Mouse (Mus musculus) CH12.LX (cell line): ENCODE measurements around the gene Ifng. TPM values are rescaled to one million over a fixed set of nuclear protein-coding genes. Genes with fewer than 3 reads are reported as not detected.

Source experiments
- DNase-seq: peaks from one replicate; pipeline ENCODE4 v3.0.0-alpha.2; 2013; ENCODE audit errors: extremely low read depth
- H3K27ac ChIP-seq: 2 replicates; pipeline ENCODE4 v1.5.1; 2012; ENCODE audit warnings: low read depth, mild to moderate bottlenecking, control low read depth, moderate library complexity; ENCODE audit not compliant: insufficient read depth
- H3K27me3 ChIP-seq: replicated peaks from 2 replicates; pipeline ENCODE3; 2012; ENCODE audit warnings: inconsistent platforms
- H3K36me3 ChIP-seq, 2 experiments: replicated peaks in 1 of 2; 2 replicates each; pipeline versions ENCODE3 to v1.6.1; 2012; ENCODE audit warnings: inconsistent platforms in 1 of 2, low read length in 1 of 2, mild to moderate bottlenecking in 1 of 2, mixed read lengths in 1 of 2, moderate library complexity in 1 of 2; ENCODE audit not compliant: control insufficient read depth in 1 of 2, insufficient read depth in 1 of 2
- H3K4me1 ChIP-seq, 2 experiments: 2 replicates each; pipeline ENCODE4 v1.6.1; 2012; ENCODE audit warnings: inconsistent platforms in 1 of 2, moderate library complexity in 1 of 2; ENCODE audit not compliant: insufficient read depth in 2 of 2, control insufficient read depth in 1 of 2
- H3K4me2 ChIP-seq: 2 replicates; pipeline ENCODE4 v1.6.1; 2012; ENCODE audit warnings: low read depth, mild to moderate bottlenecking, control low read depth; ENCODE audit not compliant: poor library complexity, insufficient read depth, severe bottlenecking
- H3K4me3 ChIP-seq, 3 experiments: fragments of 150-350 bp in 1 of 3; sonication (generic) in 1 of 3; replicated peaks in 1 of 3; 2 replicates each; pipeline versions ENCODE3 to v1.5.1; 2011 to 2012; ENCODE audit warnings: low read depth in 2 of 3, low read length in 2 of 3, mild to moderate bottlenecking in 2 of 3, moderate library complexity in 2 of 3, control low read depth in 1 of 3, improper control_type of control experiment in 1 of 3, inconsistent platforms in 1 of 3, mixed read lengths in 1 of 3; ENCODE audit not compliant: poor library complexity in 1 of 3
- H3K79me2 ChIP-seq: replicated peaks from 2 replicates; pipeline ENCODE4 v1.6.1; 2012; ENCODE audit warnings: mild to moderate bottlenecking, moderate library complexity; ENCODE audit not compliant: control insufficient read depth, poor library complexity, insufficient read depth, severe bottlenecking; ENCODE audit errors: extremely low read depth
- H3K9ac ChIP-seq: 2 replicates; pipeline ENCODE4 v1.6.1; 2012; ENCODE audit warnings: low read depth, mild to moderate bottlenecking, control low read depth, moderate library complexity; ENCODE audit not compliant: insufficient read depth
- H3K9me3 ChIP-seq: replicated peaks from 2 replicates; pipeline ENCODE3; 2012; ENCODE audit warnings: low read length, inconsistent platforms, mixed read lengths
- CHD2 ChIP-seq: IDR thresholded peaks from 2 replicates; pipeline ENCODE4 v1.6.1; 2011; ENCODE audit warnings: low read length, improper control_type of control experiment
- CTCF ChIP-seq, 2 experiments: IDR thresholded peaks in 1 of 2; conservative IDR thresholded peaks in 1 of 2; 2 replicates each; pipeline ENCODE4 v1.5.1; 2011 to 2012; ENCODE audit warnings: low read depth in 2 of 2, low read length in 2 of 2, improper control_type of control experiment in 1 of 2, inconsistent platforms in 1 of 2, mild to moderate bottlenecking in 1 of 2, moderate library complexity in 1 of 2
- EP300 ChIP-seq: IDR thresholded peaks from 2 replicates; pipeline ENCODE4 v1.6.1; 2011; ENCODE audit warnings: low read length, improper control_type of control experiment
- ETS1 ChIP-seq: conservative IDR thresholded peaks from 2 replicates; pipeline ENCODE4 v1.6.1; 2012; ENCODE audit warnings: low read depth, mild to moderate bottlenecking, inconsistent platforms, low read length, improper control_type of control experiment, moderate library complexity
- GABPA ChIP-seq: IDR thresholded peaks from 2 replicates; pipeline ENCODE4 v1.6.1; 2012; ENCODE audit warnings: low read depth, low read length, improper control_type of control experiment, inconsistent platforms; ENCODE audit not compliant: insufficient replicate concordance
- HCFC1 ChIP-seq: IDR thresholded peaks from 2 replicates; pipeline ENCODE4 v1.6.1; 2012; ENCODE audit warnings: low read depth, mild to moderate bottlenecking, inconsistent platforms, low read length, improper control_type of control experiment
- JUN ChIP-seq: IDR thresholded peaks from 2 replicates; pipeline ENCODE4 v1.6.1; 2011; ENCODE audit warnings: low read depth, mild to moderate bottlenecking, low read length, improper control_type of control experiment, moderate library complexity; ENCODE audit not compliant: insufficient read depth
- JUND ChIP-seq: conservative IDR thresholded peaks from 2 replicates; pipeline ENCODE4 v1.6.1; 2011; ENCODE audit warnings: low read depth, low read length, improper control_type of control experiment
- MAZ ChIP-seq: IDR thresholded peaks from 2 replicates; pipeline ENCODE4 v1.6.1; 2012; ENCODE audit warnings: low read depth, mild to moderate bottlenecking, inconsistent platforms, low read length, improper control_type of control experiment, moderate library complexity
- MXI1 ChIP-seq: IDR thresholded peaks from 2 replicates; pipeline ENCODE4 v1.6.1; 2011; ENCODE audit warnings: mild to moderate bottlenecking, low read depth, low read length, improper control_type of control experiment
- MYC ChIP-seq: IDR thresholded peaks from 2 replicates; pipeline ENCODE4 v1.6.1; 2011; ENCODE audit warnings: low read depth, mild to moderate bottlenecking, improper control_type of control experiment, low read length
- NRF1 ChIP-seq: IDR thresholded peaks from 2 replicates; pipeline ENCODE4 v1.6.1; 2014; ENCODE audit warnings: low read depth, mild to moderate bottlenecking, inconsistent platforms, low read length, improper control_type of control experiment, moderate library complexity
- POLR2AphosphoS2 ChIP-seq: IDR thresholded peaks from 2 replicates; pipeline ENCODE4 v1.6.1; 2011; ENCODE audit warnings: low read depth, low read length, improper control_type of control experiment
- RAD21 ChIP-seq: IDR thresholded peaks from 2 replicates; pipeline ENCODE4 v1.6.1; 2011; ENCODE audit warnings: low read depth, mild to moderate bottlenecking, low read length, improper control_type of control experiment, moderate library complexity
- RCOR1 ChIP-seq: conservative IDR thresholded peaks from 2 replicates; pipeline ENCODE4 v1.6.1; 2012; ENCODE audit warnings: low read depth, mild to moderate bottlenecking, inconsistent platforms, low read length, improper control_type of control experiment
- SIN3A ChIP-seq: IDR thresholded peaks from 2 replicates; pipeline ENCODE4 v1.6.1; 2012; ENCODE audit warnings: low read length, improper control_type of control experiment, inconsistent platforms
- SMC3 ChIP-seq: IDR thresholded peaks from 2 replicates; pipeline ENCODE4 v1.6.1; 2011; ENCODE audit warnings: low read depth, low read length, improper control_type of control experiment
- TCF12 ChIP-seq: IDR thresholded peaks from 2 replicates; pipeline ENCODE4 v1.6.1; 2014; ENCODE audit warnings: low read depth, mild to moderate bottlenecking, inconsistent platforms, low read length, improper control_type of control experiment
- UBTF ChIP-seq: IDR thresholded peaks from 2 replicates; pipeline ENCODE4 v1.6.1; 2012; ENCODE audit warnings: low read depth, mild to moderate bottlenecking, inconsistent platforms, low read length, improper control_type of control experiment, moderate library complexity
- USF2 ChIP-seq: conservative IDR thresholded peaks from 2 replicates; pipeline ENCODE4 v1.6.1; 2011; ENCODE audit warnings: low read depth, low read length, improper control_type of control experiment
- ZC3H11A ChIP-seq: IDR thresholded peaks from 2 replicates; pipeline ENCODE4 v1.6.1; 2012; ENCODE audit warnings: low read depth, mild to moderate bottlenecking, inconsistent platforms, low read length, improper control_type of control experiment
- ZMIZ1 ChIP-seq: IDR thresholded peaks from 2 replicates; pipeline ENCODE4 v1.6.1; 2012; ENCODE audit warnings: low read depth, mild to moderate bottlenecking, inconsistent platforms, low read length, improper control_type of control experiment
- dilution Hi-C: fragments of 300-500 bp; cut with MboI; formaldehyde crosslinking; loops from 2 replicates; pipeline ENCODE4 v1.14.3; 2020; ENCODE audit warnings: low sequenced_read_pairs; ENCODE audit not compliant: extremely low pct_unique_long_range_greater_than_20kb, extremely low pct_ligation_motif_present
- in situ Hi-C: fragments of 300-500 bp; cut with MboI; formaldehyde crosslinking; loops from 3 replicates; pipeline ENCODE4 v1.14.3; 2019; ENCODE audit warnings: low sequenced_read_pairs, low pct_ligation_motif_present, low pct_unique_long_range_greater_than_20kb, mixed read lengths
- polyA plus RNA-seq: library from polyadenylated mRNA; unstranded; fragments of >175 nt; gene quantifications from 2 replicates; pipeline ENCODE4 v1.2.1, GENCODE M21; 2012; ENCODE audit warnings: low read depth; ENCODE audit not compliant: insufficient read length
- total RNA-seq, 2 experiments: library from RNA; depleted of rRNA; stranded (reverse); fragments of 300-350 nt in 1 of 2; fragments of >200 nt in 1 of 2; gene quantifications; 2 replicates each; pipeline ENCODE4 v1.2.3; 2012 to 2014

The Ifng gene
- total and polyA plus RNA-seq, 3 experiments: not detected

- dilution Hi-C loops: no loop called here
- DNase-seq: peak; percentile 15
- H3K36me3 ChIP-seq: no peaks in the 10 kb centered on the region
- peaks cover 0 to 9% of the 10 kb centered on the region in 2 experiments; a peak in 1 of 4 replicates for H3K4me1 ChIP-seq
- H3K4me3 ChIP-seq: no peak overlapping the region
- H3K4me2 ChIP-seq: no peak overlapping the region
- H3K27ac ChIP-seq: no peak overlapping the region
- TF ChIP-seq ZMIZ1 (no peak), POLR2AphosphoS2 (no peak), GABPA (no peak), MXI1 (no peak), TCF12 (no peak), ETS1 (no peak), UBTF (no peak), CHD2 (no peak), SIN3A (no peak), EP300 (no peak), RCOR1 (no peak), USF2 (no peak), JUND (no peak)
- H3K79me2 ChIP-seq: no peaks in the 10 kb centered on the region
- no peaks in the 10 kb centered on the region for H3K9me3 ChIP-seq
- in situ Hi-C loops: loop anchor here (5.0 kb wide), 1 partner anchor 72 kb away; no protein-coding TSS in a partner anchor
- no peaks in the 10 kb centered on the region for H3K27me3 ChIP-seq
- no peak overlapping the region for H3K9ac ChIP-seq
These were observed 5.3 kb upstream of the Ifng start for GRCm38 (mm10) chr10:118435501-118435900.

- H3K27ac ChIP-seq: no peak overlapping the region
- H3K36me3 ChIP-seq: no peaks in the 10 kb centered on the region
- H3K4me2 ChIP-seq: no peak overlapping the region
- peak; percentile 53 for DNase-seq
- H3K9ac ChIP-seq: no peak overlapping the region
- dilution Hi-C loops (no loop called here), in situ Hi-C loops (no loop called here)
- H3K79me2 ChIP-seq: no peaks in the 10 kb centered on the region
- H3K4me1 ChIP-seq: peaks cover 0 to 5% of the 10 kb centered on the region in 2 experiments; a peak in 2 of 4 replicates
- H3K9me3 ChIP-seq: no peaks in the 10 kb centered on the region
- TF ChIP-seq NRF1 (no peak), RAD21 (peak; percentile 72), ZC3H11A (peak; percentile 20; the same call in 1 of the 2 replicates), HCFC1 (no peak), SMC3 (peak; percentile 81), CTCF (conservative IDR thresholded peaks at IDR 0.05 in 1 of 2, IDR thresholded peaks at IDR 0.05 in 1 of 2; ENCODE audit: low read depth in 2 of 2, low read length in 2 of 2) (peak; percentile 26 to 76; a peak in 3 of 4 replicates), JUN (no peak), MYC (no peak), SIN3A (no peak), EP300 (no peak), MAZ (no peak)
- no peaks in the 10 kb centered on the region for H3K27me3 ChIP-seq
- H3K4me3 ChIP-seq: no peak overlapping the region
These were observed 1.1 kb downstream of the Ifng start for GRCm38 (mm10) chr10:118441898-118442297.
